In the genomic region with DNA sequence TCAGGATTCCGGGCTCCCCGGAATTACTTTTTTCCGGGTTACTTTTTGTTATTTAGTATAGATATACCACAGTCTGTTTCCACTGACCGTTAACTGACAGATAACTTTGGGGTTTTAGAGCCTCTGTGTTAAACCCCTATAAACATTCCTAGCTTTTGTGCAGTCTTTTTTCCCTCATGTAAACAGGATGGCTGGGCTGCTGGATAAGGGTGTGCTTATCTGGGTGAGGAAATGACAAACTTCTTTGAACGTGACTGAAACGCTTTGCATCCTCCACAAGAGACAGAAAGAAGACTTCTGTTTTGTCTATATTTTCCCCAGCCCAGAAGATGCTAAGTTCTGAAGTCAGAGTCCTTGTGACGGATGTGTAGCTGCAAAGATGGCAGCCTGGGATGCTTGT, we compare ENCODE assay signal across 13 mouse cellular contexts. TPM values are rescaled to one million over a fixed set of nuclear protein-coding genes. Genes with fewer than 3 reads are reported as not detected.
DNase-seq lines count a peak whose midpoint lies in the region; ATAC-seq and TF ChIP-seq lines count a peak whose summit lies in the region.
"Had no signal": no experiment of that assay in that cellular context is flagged by ENCODE, and none has a peak within 500 bp of the region (broad histone marks: within the 10 kb centered on the region; RNA-seq: fewer than 3 reads in every experiment).

No protein-coding gene starts in this region.

- H3K4me3 ChIP-seq in heart, embryonic 14.5 days (ENCODE audit: control insufficient read depth in 1 of 2, insufficient read depth in 1 of 2, low read depth in 1 of 2, low read length in 2 of 2) = no peak overlapping the region
- H3K4me3 ChIP-seq in stomach, embryonic 14.5 days (ENCODE audit: low read depth, low read length) = no peak overlapping the region
- no peak overlapping the region for H3K4me3 ChIP-seq in stomach, postnatal 0 days (ENCODE audit: low read depth, low read length)
- no peak overlapping the region for H3K4me3 ChIP-seq in liver, embryonic 16.5 days (ENCODE audit: low read depth, low read length)
- H3K4me3 ChIP-seq in stomach, embryonic 16.5 days (replicated peaks; ENCODE audit: low read length) = no peak overlapping the region
- no peak overlapping the region for H3K4me3 ChIP-seq in hindbrain, embryonic 10.5 days

- ATAC-seq in heart, embryonic 14.5 days (ENCODE audit: insufficient number of reproducible peaks, insufficient read depth, low FRiP score, low read depth) = peak; percentile 39; the same call in 1 of the 2 replicates
- no peak for ATAC-seq in stomach, embryonic 14.5 days (ENCODE audit: insufficient number of reproducible peaks, insufficient read depth, low FRiP score, low read depth)
- no peak for ATAC-seq in stomach, postnatal 0 days (ENCODE audit: low FRiP score, low TSS enrichment)
- peak; percentile 41 for ATAC-seq in liver, embryonic 16.5 days (ENCODE audit: low read depth)
- no peak for ATAC-seq in stomach, embryonic 16.5 days (ENCODE audit: insufficient read depth, low FRiP score)
- ATAC-seq: Patski had no signal

- intact Hi-C loops in heart, postnatal 36 days (cut with DNase I) = no loop called here

- TF ChIP-seq EP300 in stomach, postnatal 0 days (optimal IDR thresholded peaks at IDR 0.05) = no peak

- no peaks in the 10 kb centered on the region for H3K27me3 ChIP-seq in heart, embryonic 14.5 days (ENCODE audit: control insufficient read depth, insufficient read depth, low read length)
- H3K27me3 ChIP-seq in stomach, embryonic 14.5 days (ENCODE audit: control insufficient read depth, insufficient read depth, low read length) = no peaks in the 10 kb centered on the region
- H3K27me3 ChIP-seq in stomach, postnatal 0 days (ENCODE audit: control insufficient read depth, insufficient read depth, low read length) = no peaks in the 10 kb centered on the region
- H3K27me3 ChIP-seq in liver, embryonic 16.5 days (ENCODE audit: control insufficient read depth, insufficient read depth, low read depth, low read length) = no peaks in the 10 kb centered on the region
- no peaks in the 10 kb centered on the region for H3K27me3 ChIP-seq in stomach, embryonic 16.5 days (ENCODE audit: control insufficient read depth, insufficient read depth, low read length)
- 0 out of 2 replicates have a peak, but pooled peaks cover 4% of the 10 kb centered on the region for H3K27me3 ChIP-seq in hindbrain, embryonic 10.5 days (ENCODE audit: insufficient read depth, poor library complexity, severe bottlenecking)

- no peak overlapping the region for H3K9ac ChIP-seq in heart, embryonic 14.5 days (ENCODE audit: low read length)
- H3K9ac ChIP-seq in stomach, embryonic 14.5 days (replicated peaks; ENCODE audit: low read depth, low read length) = no peak overlapping the region
- H3K9ac ChIP-seq in stomach, postnatal 0 days (ENCODE audit: low read length) = no peak overlapping the region
- H3K9ac ChIP-seq in liver, embryonic 16.5 days (ENCODE audit: low read depth, low read length) = no peak overlapping the region
- no peak overlapping the region for H3K9ac ChIP-seq in stomach, embryonic 16.5 days (ENCODE audit: low read length)

- H3K9me3 ChIP-seq in heart, embryonic 14.5 days (ENCODE audit: control insufficient read depth, low read length) = no peaks in the 10 kb centered on the region
- no peaks in the 10 kb centered on the region for H3K9me3 ChIP-seq in stomach, embryonic 14.5 days (ENCODE audit: control insufficient read depth, low read depth, low read length)
- no peaks in the 10 kb centered on the region for H3K9me3 ChIP-seq in stomach, postnatal 0 days (ENCODE audit: control insufficient read depth, low read length)
- no peaks in the 10 kb centered on the region for H3K9me3 ChIP-seq in liver, embryonic 16.5 days (replicated peaks; ENCODE audit: control insufficient read depth, low read length)
- no peaks in the 10 kb centered on the region for H3K9me3 ChIP-seq in stomach, embryonic 16.5 days (replicated peaks; ENCODE audit: control insufficient read depth, low read length)
- no peaks in the 10 kb centered on the region for H3K9me3 ChIP-seq in hindbrain, embryonic 10.5 days

- H3K4me2 ChIP-seq in heart, embryonic 14.5 days (ENCODE audit: low read length) = no peak overlapping the region
- H3K4me2 ChIP-seq in stomach, embryonic 14.5 days (replicated peaks; ENCODE audit: low read depth, low read length) = no peak overlapping the region
- no peak overlapping the region for H3K4me2 ChIP-seq in stomach, postnatal 0 days (replicated peaks; ENCODE audit: low read depth)
- no peak overlapping the region for H3K4me2 ChIP-seq in liver, embryonic 16.5 days (ENCODE audit: low read depth, low read length)
- H3K4me2 ChIP-seq in stomach, embryonic 16.5 days (ENCODE audit: low read depth, low read length) = no peak overlapping the region

- peak overlapping the region; percentile 10 to 23; a peak in 2 of 4 replicates for H3K27ac ChIP-seq in heart, embryonic 14.5 days (replicated peaks in 1 of 2; ENCODE audit: control insufficient read depth in 1 of 2, insufficient read depth in 1 of 2, low read depth in 2 of 2, low read length in 2 of 2)
- H3K27ac ChIP-seq in stomach, embryonic 14.5 days (ENCODE audit: low read length) = peak overlapping the region; percentile 45; the same call in 1 of the 2 replicates
- no peak overlapping the region for H3K27ac ChIP-seq in stomach, postnatal 0 days (replicated peaks)
- H3K27ac ChIP-seq in liver, embryonic 16.5 days (ENCODE audit: low read length) = no peak overlapping the region
- H3K27ac ChIP-seq in stomach, embryonic 16.5 days (ENCODE audit: low read length) = peak overlapping the region; percentile 54
- H3K27ac ChIP-seq in hindbrain, embryonic 10.5 days = no peak overlapping the region

- DNase-seq in heart, postnatal 36 days = no peak
- DNase-seq in stomach, postnatal 0 days (ENCODE audit: low spot score) = no peak
- no peak for DNase-seq in hindbrain, embryonic 10.5 days (ENCODE audit: low spot score)
- no peak for DNase-seq in layer of hippocampus, adult 9-10 months (ENCODE audit: low spot score)
- DNase-seq: adrenal gland, adult 8-10 months; kidney, adult 8-10 months; layer of hippocampus, postnatal 36 days; right cerebral cortex, postnatal 25 days had no signal

- H3K4me1 ChIP-seq in heart, embryonic 14.5 days (ENCODE audit: control insufficient read depth in 2 of 2, insufficient read depth in 2 of 2, low read length in 2 of 2) = peaks cover 0 to 8% of the 10 kb centered on the region in 2 experiments; a peak in 3 of 4 replicates
- H3K4me1 ChIP-seq in stomach, embryonic 14.5 days (ENCODE audit: control insufficient read depth, insufficient read depth, low read length) = peaks cover 13% of the 10 kb centered on the region
- H3K4me1 ChIP-seq in stomach, postnatal 0 days (replicated peaks; ENCODE audit: control insufficient read depth, insufficient read depth) = 0 out of 2 replicates have a peak, but pooled peaks cover 2% of the 10 kb centered on the region
- H3K4me1 ChIP-seq in liver, embryonic 16.5 days (ENCODE audit: control insufficient read depth, low read depth, low read length) = no peaks in the 10 kb centered on the region
- peaks cover 4% of the 10 kb centered on the region; the same call in 1 of the 2 replicates for H3K4me1 ChIP-seq in stomach, embryonic 16.5 days (ENCODE audit: control insufficient read depth, insufficient read depth, low read length)
- H3K4me1 ChIP-seq in hindbrain, embryonic 10.5 days (replicated peaks) = peaks cover 34% of the 10 kb centered on the region

- no peak for TF ChIP-seq CTCF in stomach, postnatal 0 days (IDR thresholded peaks at IDR 0.05; ENCODE audit: low read depth)

- H3K36me3 ChIP-seq in heart, embryonic 14.5 days (ENCODE audit: control insufficient read depth, insufficient read depth, low read length) = no peaks in the 10 kb centered on the region
- no peaks in the 10 kb centered on the region for H3K36me3 ChIP-seq in stomach, embryonic 14.5 days (ENCODE audit: control insufficient read depth, insufficient read depth, low read length)
- H3K36me3 ChIP-seq in stomach, postnatal 0 days (ENCODE audit: control insufficient read depth, insufficient read depth, low read length) = no peaks in the 10 kb centered on the region
- no peaks in the 10 kb centered on the region for H3K36me3 ChIP-seq in liver, embryonic 16.5 days (ENCODE audit: control insufficient read depth, insufficient read depth)
- H3K36me3 ChIP-seq in stomach, embryonic 16.5 days (ENCODE audit: control insufficient read depth, insufficient read depth, low read length) = no peaks in the 10 kb centered on the region
- H3K36me3 ChIP-seq in hindbrain, embryonic 10.5 days = no peaks in the 10 kb centered on the region

- 47% methylated on average over 7 of the region's 7 CpGs for WGBS in heart, embryonic 14.5 days
- WGBS in stomach, embryonic 14.5 days = 43% methylated on average over 7 of the region's 7 CpGs
- 47% methylated on average over 7 of the region's 7 CpGs for WGBS in stomach, postnatal 0 days
- WGBS in liver, embryonic 16.5 days (ENCODE audit: insufficient replicate concordance) = 23% methylated on average over 7 of the region's 7 CpGs
- 46% methylated on average over 7 of the region's 7 CpGs for WGBS in stomach, embryonic 16.5 days
- WGBS in hindbrain, embryonic 10.5 days = 83% methylated on average over 7 of the region's 7 CpGs

RNA-seq across cellular contexts. Expression of gene Mest, which starts 10.9 kb away (rescaled TPM):
- 2,556 and 2,705 TPM in 2 replicates for polyA plus RNA-seq in heart, embryonic 14.5 days (2014; fragmentation: Nextera tagmentation; extraction: Ambion mirVana)
- total RNA-seq in heart, postnatal 36 days (2021) = 10 to 100 TPM; 12.0 to 15.5 TPM
- 1,146 and 1,247 TPM in 2 replicates for polyA plus RNA-seq in stomach, embryonic 14.5 days (2014; fragmentation: Nextera tagmentation; extraction: Ambion mirVana)
- polyA plus RNA-seq in stomach, postnatal 0 days (2015; fragmentation: Nextera tagmentation; extraction: Ambion mirVana) = 156 and 168 TPM in 2 replicates
- polyA plus RNA-seq in liver, embryonic 16.5 days (2015; fragmentation: Nextera tagmentation; extraction: Ambion mirVana) = 172 and 190 TPM in 2 replicates
- 746 and 846 TPM in 2 replicates for polyA plus RNA-seq in stomach, embryonic 16.5 days (2015; fragmentation: Nextera tagmentation; extraction: Ambion mirVana)
- 1,257 and 1,613 TPM in 2 replicates for polyA plus RNA-seq in hindbrain, embryonic 10.5 days (2016; fragmentation: Nextera tagmentation; extraction: Ambion mirVana)

RNA-seq across cellular contexts. Expression of gene Cep41, which starts 18.9 kb away (rescaled TPM):
- 9.6 and 11.3 TPM in 2 replicates for polyA plus RNA-seq in heart, embryonic 14.5 days (2014; fragmentation: Nextera tagmentation; extraction: Ambion mirVana)
- total RNA-seq in heart, postnatal 36 days (2021) = 1 to 10 TPM; 2.5 to 2.7 TPM
- 10.8 and 12.9 TPM in 2 replicates for polyA plus RNA-seq in stomach, embryonic 14.5 days (2014; fragmentation: Nextera tagmentation; extraction: Ambion mirVana)
- polyA plus RNA-seq in stomach, postnatal 0 days (2015; fragmentation: Nextera tagmentation; extraction: Ambion mirVana) = 4.0 and 4.7 TPM in 2 replicates
- 3.2 and 3.9 TPM in 2 replicates for polyA plus RNA-seq in liver, embryonic 16.5 days (2015; fragmentation: Nextera tagmentation; extraction: Ambion mirVana)
- polyA plus RNA-seq in stomach, embryonic 16.5 days (2015; fragmentation: Nextera tagmentation; extraction: Ambion mirVana) = 8.8 and 11.6 TPM in 2 replicates
- polyA plus RNA-seq in hindbrain, embryonic 10.5 days (2016; fragmentation: Nextera tagmentation; extraction: Ambion mirVana) = 16.0 and 19.0 TPM in 2 replicates

Comparison
In these comparisons a context has a peak if more than half of its experiments do, and no peak if none do; other contexts are left out.
1. H3K27ac ChIP-seq: peak in heart, embryonic 14.5 days (2 of 2), stomach, embryonic 14.5 days (single experiment) and stomach, embryonic 16.5 days (single experiment); none in stomach, postnatal 0 days (single experiment), liver, embryonic 16.5 days (single experiment) and hindbrain, embryonic 10.5 days (single experiment).
2. ATAC-seq: peak in heart, embryonic 14.5 days (single experiment) and liver, embryonic 16.5 days (single experiment); none in stomach, embryonic 14.5 days (single experiment), stomach, postnatal 0 days (single experiment) and stomach, embryonic 16.5 days (single experiment).